Mouse (Mus musculus) liver, adult 2 months (tissue): Measurements from ENCODE around the gene Mrpl47. TPM values are rescaled to one million over a fixed set of nuclear protein-coding genes. Genes with fewer than 3 reads are reported as not detected.

Experiments
- DNase-seq: peaks from one replicate; pipeline ENCODE4 v3.0.0-alpha.2; 2011; ENCODE audit warnings: low read depth, low spot score; ENCODE audit errors: extremely low read depth
- H3K27ac ChIP-seq: fragments of 200-500 bp; replicated peaks from 2 replicates; pipeline ENCODE4 v1.5.1; 2012; ENCODE audit warnings: low read depth, mild to moderate bottlenecking, control low read depth, inconsistent platforms, low read length; ENCODE audit not compliant: insufficient read depth
- H3K27me3 ChIP-seq: fragments of 200-500 bp; 2 replicates; pipeline ENCODE4 v1.6.1; 2012; ENCODE audit warnings: mild to moderate bottlenecking, moderate library complexity, low read length, inconsistent platforms; ENCODE audit not compliant: control insufficient read depth, insufficient read depth
- H3K36me3 ChIP-seq: fragments of 200-500 bp; 2 replicates; pipeline ENCODE4 v1.6.1; 2012; ENCODE audit warnings: low read length, inconsistent platforms; ENCODE audit not compliant: control insufficient read depth, insufficient read depth
- H3K4me1 ChIP-seq: fragments of 200-500 bp; 2 replicates; pipeline ENCODE4 v1.6.1; 2011; ENCODE audit warnings: low read length; ENCODE audit not compliant: control insufficient read depth, insufficient read depth
- H3K4me3 ChIP-seq: fragments of 200-500 bp; 2 replicates; pipeline ENCODE4 v1.5.1; 2011; ENCODE audit warnings: low read depth, mild to moderate bottlenecking, control low read depth, low read length, moderate library complexity; ENCODE audit not compliant: insufficient read depth
- H3K79me2 ChIP-seq: fragments of 200-500 bp; 2 replicates; pipeline ENCODE4 v1.6.1; 2012; ENCODE audit warnings: inconsistent platforms, mild to moderate bottlenecking, low read length, moderate library complexity; ENCODE audit not compliant: control insufficient read depth, insufficient read depth
- H3K9ac ChIP-seq: fragments of 200-500 bp; 2 replicates; pipeline ENCODE4 v1.6.1; 2012; ENCODE audit warnings: low read depth, mild to moderate bottlenecking, control low read depth, inconsistent platforms, low read length
- CTCF ChIP-seq: fragments of 200-500 bp; IDR thresholded peaks from 2 replicates; pipeline ENCODE4 v1.5.1; 2011; ENCODE audit warnings: low read depth, low read length, control low read depth
- POLR2A ChIP-seq: fragments of 200-500 bp; IDR thresholded peaks from 2 replicates; pipeline ENCODE4 v1.6.1; 2011; ENCODE audit warnings: low read length, control low read depth; ENCODE audit not compliant: insufficient read depth; ENCODE audit errors: extremely low read depth
- WGBS: fragments of 180-500 bp; shearing (Covaris S2); methylation state at CpG from one replicate; pipeline ENCODE4 v1.1.7; 2018; 5-methylcytosine and 5-hydroxymethylcytosine counted together
- polyA plus RNA-seq: library from polyadenylated mRNA; depleted of rRNA; stranded (reverse); fragments of >200 nt; gene quantifications from 2 replicates; pipeline ENCODE4 v1.2.3, GENCODE M21; 2012
- total RNA-seq: library from RNA; depleted of rRNA; stranded (reverse); fragments of >200 nt; gene quantifications from 2 replicates; pipeline ENCODE4 v1.2.3, GENCODE M21; 2014

Mrpl47 gene
- total and polyA plus RNA-seq, 2 experiments: 2.0 to 8.6 TPM

DNA sequence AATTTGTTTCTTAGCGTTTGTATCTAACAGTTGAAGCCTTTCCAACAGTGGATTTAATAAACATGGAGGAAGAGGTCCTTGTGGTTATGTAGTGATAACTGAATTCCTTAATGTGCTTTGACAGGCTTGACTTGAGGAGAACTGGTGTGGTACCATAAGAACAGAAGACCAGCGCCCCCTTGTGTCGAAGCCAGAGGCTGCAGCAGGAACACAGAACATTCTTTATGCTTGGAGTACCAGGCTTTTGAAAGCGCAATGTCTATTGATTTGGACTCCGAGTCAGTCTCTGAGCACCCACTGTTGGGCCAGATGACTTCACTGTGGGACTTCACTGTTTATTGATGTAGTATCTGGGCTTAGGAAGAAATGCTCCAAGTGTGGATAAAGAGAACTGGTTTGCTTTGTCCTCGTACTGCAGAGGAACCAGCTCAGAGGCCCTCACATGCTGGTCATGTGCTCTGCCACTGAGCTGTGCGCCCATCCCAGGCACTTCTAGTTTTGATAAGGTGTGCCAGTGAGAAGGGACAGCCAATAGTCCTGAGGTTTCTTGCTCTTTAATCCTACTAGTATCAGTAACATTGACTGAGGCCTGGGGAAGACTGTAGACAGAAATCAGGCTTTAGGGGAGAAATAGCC, 39.1 kb downstream of the Mrpl47 start:
- no peak for TF ChIP-seq POLR2A
- peak; percentile 86 for TF ChIP-seq CTCF
- H3K36me3 ChIP-seq: no peaks in the 10 kb centered on the region
- WGBS: 29% methylated on average over 7 of the region's 7 CpGs
- H3K27me3 ChIP-seq: 0 out of 2 replicates have a peak, but pooled peaks cover 6% of the 10 kb centered on the region
- no peak overlapping the region for H3K27ac ChIP-seq
- no peaks in the 10 kb centered on the region for H3K4me1 ChIP-seq
- peak; percentile 71 for DNase-seq
- no peak overlapping the region for H3K4me3 ChIP-seq
- no peak overlapping the region for H3K9ac ChIP-seq
- no peaks in the 10 kb centered on the region for H3K79me2 ChIP-seq

DNA sequence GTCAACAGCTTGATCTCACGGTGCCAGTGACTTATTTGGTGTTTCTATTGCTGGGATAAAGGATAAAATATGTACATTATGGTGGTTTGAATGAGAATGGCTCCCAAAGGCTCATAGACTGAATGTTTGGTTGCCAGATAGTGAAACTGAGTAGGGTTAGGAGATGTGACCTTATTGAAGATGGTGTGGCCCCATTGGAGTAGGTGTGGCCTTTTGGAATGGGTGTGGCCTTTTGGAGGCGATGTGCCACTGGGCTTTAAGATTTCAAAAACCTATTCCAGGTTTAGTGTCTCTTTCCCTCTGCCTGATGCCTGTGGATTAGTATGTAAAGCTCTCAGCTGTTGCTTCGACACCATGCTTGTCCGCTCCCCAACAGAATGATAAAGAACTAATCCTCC, 41.8 kb downstream of the Mrpl47 start:
- WGBS: 93% methylated on average over 4 of the region's 4 CpGs
- TF ChIP-seq CTCF (no peak), POLR2A (no peak)
- no peak overlapping the region for H3K4me3 ChIP-seq
- no peaks in the 10 kb centered on the region for H3K4me1 ChIP-seq
- H3K9ac ChIP-seq: no peak overlapping the region
- 0 out of 2 replicates have a peak, but pooled peaks cover 6% of the 10 kb centered on the region for H3K27me3 ChIP-seq
- no peak for DNase-seq
- H3K79me2 ChIP-seq: no peaks in the 10 kb centered on the region
- H3K27ac ChIP-seq: no peak overlapping the region
- no peaks in the 10 kb centered on the region for H3K36me3 ChIP-seq

DNA sequence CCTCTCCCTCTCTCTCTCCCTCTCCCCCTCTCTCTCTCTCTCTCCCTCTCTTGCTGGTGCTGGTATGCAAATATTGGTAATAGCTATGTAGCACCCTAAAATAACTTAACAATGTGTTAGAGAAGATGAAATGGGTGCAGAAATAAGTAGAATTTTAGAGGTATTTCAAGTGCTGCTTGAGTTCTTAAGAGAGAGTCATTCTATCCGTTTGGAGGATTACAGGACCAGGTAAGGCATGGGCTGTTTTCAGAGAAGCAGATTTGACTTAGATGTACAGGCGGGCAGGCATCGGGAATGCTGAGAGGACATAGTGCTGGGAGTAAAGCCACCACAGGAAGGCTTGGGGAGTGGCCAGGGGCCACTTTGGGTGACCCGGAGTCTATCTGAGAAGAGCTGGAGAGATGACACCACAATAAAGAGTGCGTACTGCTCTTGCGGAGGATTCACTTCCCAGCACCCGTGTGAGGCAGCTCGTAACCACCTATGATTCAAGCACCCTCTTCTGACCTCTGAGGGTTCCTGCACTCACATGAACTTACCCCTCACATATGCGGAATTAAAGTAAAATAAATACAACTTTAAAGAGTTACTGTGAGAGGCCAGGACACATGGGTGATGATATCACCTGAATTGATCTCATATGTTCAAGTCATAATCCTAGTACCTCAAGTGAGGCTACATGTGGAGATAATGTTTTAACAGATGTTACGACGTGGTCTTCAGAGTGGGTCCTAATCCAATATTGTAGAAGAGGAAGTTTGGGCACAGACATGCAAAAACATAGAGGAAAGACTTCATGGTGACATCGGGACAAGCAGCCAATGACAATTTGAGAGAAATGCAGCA, 42.4 kb downstream of the Mrpl47 start:
- H3K4me1 ChIP-seq: no peaks in the 10 kb centered on the region
- H3K4me3 ChIP-seq: no peak overlapping the region
- WGBS: 69% methylated on average over 12 of the region's 12 CpGs
- TF ChIP-seq POLR2A: no peak
- TF ChIP-seq CTCF: no peak
- H3K79me2 ChIP-seq: no peaks in the 10 kb centered on the region
- H3K9ac ChIP-seq: no peak overlapping the region
- H3K27ac ChIP-seq: no peak overlapping the region
- H3K27me3 ChIP-seq: 0 out of 2 replicates have a peak, but pooled peaks cover 6% of the 10 kb centered on the region
- DNase-seq: no peak
- H3K36me3 ChIP-seq: no peaks in the 10 kb centered on the region

DNA sequence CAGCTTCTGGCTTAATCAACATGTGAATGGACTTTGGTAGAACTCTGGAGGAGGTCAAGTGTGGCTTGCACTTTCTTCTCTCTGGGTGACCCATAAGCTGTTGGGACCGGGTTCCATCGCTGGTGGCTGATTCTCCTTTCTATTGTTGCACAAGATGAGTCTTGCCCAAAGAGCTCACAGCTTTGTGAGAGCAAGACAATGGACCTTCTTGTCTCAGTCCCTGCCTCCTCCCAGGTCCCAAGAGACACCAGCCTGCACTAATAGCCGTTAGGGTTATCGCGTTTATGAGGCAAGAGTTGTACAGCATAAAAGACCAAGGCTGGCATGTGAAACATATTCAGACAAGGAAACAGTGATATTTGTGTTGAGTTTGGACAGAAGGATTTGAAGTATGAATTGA, 43.2 kb downstream of the Mrpl47 start:
- no peak overlapping the region for H3K4me3 ChIP-seq
- 0 out of 2 replicates have a peak, but pooled peaks cover 6% of the 10 kb centered on the region for H3K27me3 ChIP-seq
- no peaks in the 10 kb centered on the region for H3K4me1 ChIP-seq
- TF ChIP-seq POLR2A: no peak
- no peak for TF ChIP-seq CTCF
- WGBS: 74% methylated on average over 5 of the region's 5 CpGs
- H3K9ac ChIP-seq: no peak overlapping the region
- DNase-seq: no peak
- H3K27ac ChIP-seq: no peak overlapping the region
- H3K36me3 ChIP-seq: no peaks in the 10 kb centered on the region
- H3K79me2 ChIP-seq: no peaks in the 10 kb centered on the region

DNA sequence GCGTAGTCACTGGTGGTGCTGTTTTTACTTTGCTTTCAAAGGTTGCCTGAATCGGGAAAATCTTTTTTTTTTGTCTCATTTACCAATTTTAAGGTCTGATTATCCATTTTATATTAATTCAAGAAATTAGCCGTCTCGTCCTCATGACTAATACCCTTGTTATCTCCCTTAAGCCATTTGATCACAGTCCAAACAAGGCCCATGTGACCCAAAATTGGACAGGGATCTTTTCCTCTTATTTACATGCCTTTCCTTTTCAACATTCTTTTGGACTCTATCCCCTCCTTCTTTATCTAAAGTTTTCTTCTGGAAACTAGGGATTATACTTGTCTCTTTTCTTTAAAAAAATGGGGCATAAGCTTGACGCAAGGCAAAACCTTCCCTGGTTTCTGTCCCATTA, 45.6 kb downstream of the Mrpl47 start:
- 63% methylated on average over 5 of the region's 5 CpGs for WGBS
- TF ChIP-seq CTCF (no peak), POLR2A (no peak)
- no peaks in the 10 kb centered on the region for H3K4me1 ChIP-seq

DNA sequence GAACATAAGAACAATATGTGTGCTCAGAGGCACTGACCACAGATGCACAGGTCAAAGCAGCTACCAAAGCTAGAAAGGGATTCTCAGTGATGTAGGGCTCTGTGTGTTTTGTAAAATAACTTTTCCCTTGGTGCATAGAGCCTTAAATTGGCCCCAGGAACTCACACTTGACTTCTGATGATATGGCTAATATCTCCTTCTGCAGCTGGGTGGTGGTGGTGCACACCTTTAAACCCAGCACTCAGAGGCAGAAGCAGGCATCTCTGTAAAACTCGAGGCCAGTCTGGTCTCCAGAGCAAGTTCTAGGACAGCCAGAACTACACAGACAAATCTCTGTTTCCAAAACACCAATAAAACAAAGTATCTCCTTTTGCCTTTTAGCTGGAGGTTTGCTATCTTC, 46.5 kb downstream of the Mrpl47 start:
- Histone ChIP-seq H3K79me2 (no peaks in the 10 kb centered on the region), H3K27ac (no peak overlapping the region), H3K9ac (no peak overlapping the region), H3K27me3 (0 out of 2 replicates have a peak, but pooled peaks cover 6% of the 10 kb centered on the region), H3K36me3 (no peaks in the 10 kb centered on the region), H3K4me3 (no peak overlapping the region), H3K4me1 (no peaks in the 10 kb centered on the region)
- WGBS: 48% methylated on average over 1 of the region's 1 CpGs
- DNase-seq: no peak
- TF ChIP-seq CTCF: no peak
- no peak for TF ChIP-seq POLR2A

More for the DNA sequence above, 45.6 kb downstream of the Mrpl47 start:
- Histone ChIP-seq H3K36me3 (no peaks in the 10 kb centered on the region), H3K79me2 (no peaks in the 10 kb centered on the region), H3K9ac (no peak overlapping the region), H3K27me3 (0 out of 2 replicates have a peak, but pooled peaks cover 6% of the 10 kb centered on the region), H3K4me3 (no peak overlapping the region), H3K27ac (no peak overlapping the region)
- peak; percentile 18 for DNase-seq
